Comparison of ENCODE assay signal across 19 mouse cellular contexts in the genomic region with DNA sequence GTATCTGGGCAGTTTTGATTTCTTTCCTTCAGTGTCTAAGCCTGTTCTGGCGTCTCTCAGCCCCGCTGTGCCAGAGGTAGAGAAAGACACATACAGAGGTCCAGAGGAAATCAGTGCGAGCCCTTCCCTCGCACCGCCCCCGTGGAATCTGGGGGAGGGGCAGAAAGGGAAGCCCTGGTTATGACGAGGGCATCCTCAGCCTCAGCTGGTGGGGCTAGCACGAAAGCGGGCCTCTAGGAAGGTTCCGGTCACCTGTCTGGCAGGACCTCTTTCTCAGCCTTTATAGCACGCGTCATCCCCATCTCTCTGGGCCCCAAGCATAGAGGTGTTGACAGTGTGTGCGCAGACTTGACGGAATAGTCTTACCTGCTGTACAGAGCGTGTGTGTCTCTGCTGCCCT. TPM values are rescaled to one million over a fixed set of nuclear protein-coding genes. Genes with fewer than 3 reads are reported as not detected.
"Had no signal": no experiment of that assay in that cellular context is flagged by ENCODE, and none has a peak within 500 bp of the region (broad histone marks: within the 10 kb centered on the region; RNA-seq: fewer than 3 reads in every experiment).

No protein-coding gene starts in this region.

- ATAC-seq: intestine, postnatal 0 days had no signal

- H3K27ac ChIP-seq: layer of hippocampus, adult 2 months; limb, embryonic 13.5 days; liver, embryonic 15.5 days; midbrain, embryonic 10.5 days; neural tube, embryonic 12.5 days had no signal

- H3K4me3 ChIP-seq: layer of hippocampus, adult 2 months; limb, embryonic 13.5 days; liver, embryonic 15.5 days; midbrain, embryonic 10.5 days; neural tube, embryonic 12.5 days had no signal

- H3K9ac ChIP-seq: limb, embryonic 13.5 days; liver, embryonic 15.5 days; neural tube, embryonic 12.5 days had no signal

- H3K36me3 ChIP-seq: limb, embryonic 13.5 days; liver, embryonic 15.5 days; midbrain, embryonic 10.5 days; neural tube, embryonic 12.5 days had no signal

- H3K9me3 ChIP-seq: limb, embryonic 13.5 days; liver, embryonic 15.5 days; midbrain, embryonic 10.5 days; neural tube, embryonic 12.5 days had no signal

- DNase-seq: kidney, adult 8-10 months; kidney, postnatal 10 days; kidney, postnatal 4 days; midbrain, embryonic 14.5 days; right cerebral cortex, postnatal 14 days; thymus, adult 18-20 months; thymus, postnatal 14 days had no signal

- H3K4me1 ChIP-seq: liver, embryonic 15.5 days; neural tube, embryonic 12.5 days had no signal

- H3K4me2 ChIP-seq: limb, embryonic 13.5 days; liver, embryonic 15.5 days; neural tube, embryonic 12.5 days had no signal

RNA-seq across cellular contexts. Expression of gene Ren1, which starts 5.6 kb away (rescaled TPM):
- total RNA-seq: layer of hippocampus, adult 2 months; left cerebral cortex, postnatal 36 days; liver, adult 2 months; megakaryocyte, adult 5-6 weeks; neutrophil, adult 5-6 weeks had no signal
- polyA plus RNA-seq: midbrain, embryonic 10.5 days; midbrain, embryonic 14.5 days; spleen, adult 2 months had no signal

RNA-seq across cellular contexts. Expression of gene Etnk2, which starts 7.5 kb away (rescaled TPM):
- total RNA-seq: megakaryocyte, adult 5-6 weeks; neutrophil, adult 5-6 weeks had no signal

RNA-seq across cellular contexts. Expression of gene Kiss1, which starts 34.2 kb away (rescaled TPM):
- total RNA-seq: layer of hippocampus, adult 2 months; left cerebral cortex, postnatal 36 days; liver, adult 2 months; megakaryocyte, adult 5-6 weeks; neutrophil, adult 5-6 weeks had no signal
- polyA plus RNA-seq: intestine, postnatal 0 days; limb, embryonic 13.5 days; liver, adult 2 months; liver, embryonic 15.5 days; midbrain, embryonic 10.5 days; midbrain, embryonic 14.5 days; neural tube, embryonic 12.5 days; spleen, adult 2 months had no signal

RNA-seq across cellular contexts. Expression of gene Golt1a, which starts 46.3 kb away (rescaled TPM):
- total RNA-seq: layer of hippocampus, adult 2 months; layer of hippocampus, postnatal 10 days; megakaryocyte, adult 5-6 weeks; neutrophil, adult 5-6 weeks had no signal
- polyA plus RNA-seq: limb, embryonic 13.5 days; midbrain, embryonic 10.5 days; midbrain, embryonic 14.5 days; neural tube, embryonic 12.5 days; spleen, adult 2 months had no signal
